Mouse (Mus musculus) heart, embryonic 14.5 days (tissue): ENCODE results near the gene Hdac8. TPM values are rescaled to one million over a fixed set of nuclear protein-coding genes. Genes with fewer than 3 reads are reported as not detected.

Experiments
- ATAC-seq: fragments of 200-750 bp; cut with Nextera tagmentation; 2 replicates; pipeline ENCODE4 v1.8.0; 2017; ENCODE audit warnings: low read depth, moderate TSS enrichment; ENCODE audit not compliant: insufficient number of reproducible peaks, insufficient read depth, low FRiP score
- H3K27ac ChIP-seq, 2 experiments: fragments of 200-500 bp in 1 of 2; fragments of 300-500 bp in 1 of 2; sonication (generic) in 1 of 2; replicated peaks in 1 of 2; 2 replicates each; pipeline ENCODE4 v1.5.1; 2012 to 2014; ENCODE audit warnings: low read depth in 2 of 2, low read length in 2 of 2, control low read depth in 1 of 2, mild to moderate bottlenecking in 1 of 2, mixed read lengths in 1 of 2; ENCODE audit not compliant: control insufficient read depth in 1 of 2, insufficient read depth in 1 of 2
- H3K27me3 ChIP-seq: fragments of 300-500 bp; sonication (generic); 2 replicates; pipeline ENCODE4 v1.6.1; 2014; ENCODE audit warnings: mild to moderate bottlenecking, low read length, control low read depth; ENCODE audit not compliant: control insufficient read depth, insufficient read depth
- H3K36me3 ChIP-seq: fragments of 300-500 bp; sonication (generic); 2 replicates; pipeline ENCODE4 v1.6.1; 2014; ENCODE audit warnings: mild to moderate bottlenecking, control low read depth, low read length, mixed read lengths; ENCODE audit not compliant: control insufficient read depth, insufficient read depth
- H3K4me1 ChIP-seq, 2 experiments: fragments of 200-500 bp in 1 of 2; fragments of 300-500 bp in 1 of 2; sonication (generic) in 1 of 2; 2 replicates each; pipeline ENCODE4 v1.6.1; 2012 to 2014; ENCODE audit warnings: low read length in 2 of 2, control low read depth in 1 of 2, mixed read lengths in 1 of 2; ENCODE audit not compliant: control insufficient read depth in 2 of 2, insufficient read depth in 2 of 2
- H3K4me2 ChIP-seq: fragments of 300-500 bp; sonication (generic); 2 replicates; pipeline ENCODE4 v1.6.1; 2014; ENCODE audit warnings: mild to moderate bottlenecking, low read length
- H3K4me3 ChIP-seq, 2 experiments: fragments of 200-500 bp in 1 of 2; fragments of 300-500 bp in 1 of 2; sonication (generic) in 1 of 2; 2 replicates each; pipeline ENCODE4 v1.5.1; 2012 to 2014; ENCODE audit warnings: low read length in 2 of 2, mild to moderate bottlenecking in 2 of 2, control low read depth in 1 of 2, low read depth in 1 of 2, moderate library complexity in 1 of 2; ENCODE audit not compliant: control insufficient read depth in 1 of 2, insufficient read depth in 1 of 2
- H3K9ac ChIP-seq: fragments of 300-500 bp; sonication (generic); 2 replicates; pipeline ENCODE4 v1.6.1; 2014; ENCODE audit warnings: mild to moderate bottlenecking, low read length
- H3K9me3 ChIP-seq: fragments of 300-500 bp; sonication (generic); 2 replicates; pipeline ENCODE4 v1.6.1; 2016; ENCODE audit warnings: low read length, control low read depth; ENCODE audit not compliant: control insufficient read depth
- WGBS: fragments of 180-500 bp; shearing (Covaris S2); extraction: QIAGEN DNeasy Blood & Tissue Kit; methylation state at CpG from one replicate; pipeline ENCODE4 v1.1.7; 2014; 5-methylcytosine and 5-hydroxymethylcytosine counted together
- polyA plus RNA-seq: library from polyadenylated mRNA; unstranded; fragments of >200 nt; fragmentation: Nextera tagmentation; extraction: Ambion mirVana; gene quantifications from 2 replicates; pipeline ENCODE4 v1.2.1, GENCODE M21; 2014

The Hdac8 gene
- polyA plus RNA-seq, 1 experiment from 2014 or later = 2.6 TPM

DNA sequence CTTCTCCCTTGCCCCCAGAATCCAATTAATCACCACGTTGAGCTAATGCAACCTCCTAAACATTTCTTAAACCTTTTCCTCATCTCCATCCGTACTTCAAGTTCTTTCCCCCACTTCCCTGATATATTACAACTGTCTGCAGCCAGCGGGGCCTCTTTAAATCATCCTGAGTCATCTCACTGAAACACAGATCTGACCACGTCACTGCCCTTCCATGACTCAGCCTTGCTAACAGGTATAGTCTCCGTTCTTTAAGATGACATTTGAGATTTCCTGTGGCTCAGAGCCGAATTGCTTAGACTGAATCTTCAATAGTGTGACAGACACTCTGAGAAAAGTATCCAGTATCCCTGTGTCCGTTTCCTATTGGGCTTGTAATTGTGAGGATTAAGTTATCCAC is 122.0 kb downstream of the Hdac8 start:
- H3K36me3 ChIP-seq = no peaks in the 10 kb centered on the region
- H3K9me3 ChIP-seq = no peaks in the 10 kb centered on the region
- no peaks in the 10 kb centered on the region for H3K4me1 ChIP-seq
- WGBS = 67% methylated on average over 7 of the region's 7 CpGs
- no peak overlapping the region for H3K4me2 ChIP-seq
- H3K27me3 ChIP-seq = no peaks in the 10 kb centered on the region
- H3K4me3 ChIP-seq = no peak overlapping the region
- H3K9ac ChIP-seq = no peak overlapping the region
- H3K27ac ChIP-seq = no peak overlapping the region
- no peak for ATAC-seq

DNA sequence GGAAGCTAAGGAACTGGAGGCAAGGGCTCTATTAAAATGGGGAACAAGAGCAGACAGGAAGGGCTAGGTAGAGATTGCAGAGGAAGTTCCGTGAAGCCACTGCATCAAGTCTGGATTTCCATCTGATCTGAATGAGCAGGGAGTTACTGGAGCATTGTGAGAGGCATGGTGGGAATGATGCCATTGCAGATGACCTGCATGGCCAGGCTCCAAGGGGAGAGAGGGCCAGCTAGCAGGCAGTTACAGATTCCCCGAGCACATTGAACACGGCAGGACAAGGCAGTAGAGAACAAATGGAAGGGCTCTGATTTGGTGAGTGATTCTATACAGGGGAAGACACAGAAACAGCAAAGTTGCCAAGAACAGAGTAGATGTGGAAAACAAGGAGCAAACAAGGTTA is 138.6 kb downstream of the Hdac8 start:
- no peaks in the 10 kb centered on the region for H3K9me3 ChIP-seq
- no peak overlapping the region for H3K4me3 ChIP-seq
- no peak overlapping the region for H3K4me2 ChIP-seq
- H3K27me3 ChIP-seq = no peaks in the 10 kb centered on the region
- 69% methylated on average over 3 of the region's 3 CpGs for WGBS
- no peak for ATAC-seq
- H3K9ac ChIP-seq = no peak overlapping the region
- no peak overlapping the region for H3K27ac ChIP-seq
- H3K4me1 ChIP-seq = no peaks in the 10 kb centered on the region
- no peaks in the 10 kb centered on the region for H3K36me3 ChIP-seq

DNA sequence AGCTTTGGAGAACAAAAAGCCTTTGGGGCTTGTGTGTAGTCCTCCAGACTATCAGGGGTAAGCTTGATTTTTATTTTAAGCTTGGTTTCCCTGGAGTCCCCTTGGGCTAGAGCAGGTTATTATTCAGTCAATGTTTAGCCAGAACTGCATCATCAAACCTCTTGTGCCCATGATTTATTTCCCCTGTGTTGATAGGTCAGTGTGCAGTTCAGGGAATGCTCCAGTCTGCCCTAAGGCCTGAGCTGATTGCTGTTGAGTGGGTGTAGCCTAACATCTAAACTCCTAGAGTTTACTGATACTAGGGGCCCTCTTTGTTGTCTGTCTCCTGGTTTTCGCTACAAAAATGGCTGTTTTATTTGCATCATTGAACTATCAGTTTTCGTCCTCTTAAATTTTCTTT is 142.9 kb downstream of the Hdac8 start:
- Histone ChIP-seq H3K9ac (no peak overlapping the region), H3K27me3 (no peaks in the 10 kb centered on the region), H3K4me2 (no peak overlapping the region), H3K36me3 (no peaks in the 10 kb centered on the region), H3K9me3 (no peaks in the 10 kb centered on the region), H3K4me3 (no peak overlapping the region), H3K4me1 (no peaks in the 10 kb centered on the region), H3K27ac (no peak overlapping the region)
- 76% methylated on average over 2 of the region's 2 CpGs for WGBS
- ATAC-seq = no peak

DNA sequence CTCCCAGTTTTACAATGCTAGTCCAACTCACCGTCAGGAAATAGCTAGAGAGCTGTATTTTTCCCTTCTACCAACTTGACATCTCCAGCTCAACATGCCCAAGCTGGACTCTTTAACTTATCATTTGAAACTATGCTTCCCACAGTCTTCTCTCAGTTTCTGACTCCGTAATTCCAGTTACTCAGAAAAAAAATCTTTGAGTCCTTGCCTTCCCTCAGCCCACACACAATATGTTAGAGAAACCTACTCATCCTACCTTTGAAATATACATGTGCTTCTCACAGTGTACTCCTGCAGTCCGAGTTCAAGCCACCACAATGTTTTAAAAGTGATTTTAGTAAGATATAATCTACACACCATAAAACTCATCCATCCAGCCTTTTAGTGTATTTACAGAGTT is 151.7 kb downstream of the Hdac8 start:
- Histone ChIP-seq H3K9ac (no peak overlapping the region), H3K4me2 (no peak overlapping the region), H3K9me3 (no peaks in the 10 kb centered on the region), H3K4me1 (peaks cover 8 to 17% of the 10 kb centered on the region in 2 experiments), H3K27ac (no peak overlapping the region), H3K36me3 (no peaks in the 10 kb centered on the region), H3K4me3 (no peak overlapping the region), H3K27me3 (no peaks in the 10 kb centered on the region)
- WGBS = 72% methylated on average over 3 of the region's 3 CpGs
- no peak for ATAC-seq

DNA sequence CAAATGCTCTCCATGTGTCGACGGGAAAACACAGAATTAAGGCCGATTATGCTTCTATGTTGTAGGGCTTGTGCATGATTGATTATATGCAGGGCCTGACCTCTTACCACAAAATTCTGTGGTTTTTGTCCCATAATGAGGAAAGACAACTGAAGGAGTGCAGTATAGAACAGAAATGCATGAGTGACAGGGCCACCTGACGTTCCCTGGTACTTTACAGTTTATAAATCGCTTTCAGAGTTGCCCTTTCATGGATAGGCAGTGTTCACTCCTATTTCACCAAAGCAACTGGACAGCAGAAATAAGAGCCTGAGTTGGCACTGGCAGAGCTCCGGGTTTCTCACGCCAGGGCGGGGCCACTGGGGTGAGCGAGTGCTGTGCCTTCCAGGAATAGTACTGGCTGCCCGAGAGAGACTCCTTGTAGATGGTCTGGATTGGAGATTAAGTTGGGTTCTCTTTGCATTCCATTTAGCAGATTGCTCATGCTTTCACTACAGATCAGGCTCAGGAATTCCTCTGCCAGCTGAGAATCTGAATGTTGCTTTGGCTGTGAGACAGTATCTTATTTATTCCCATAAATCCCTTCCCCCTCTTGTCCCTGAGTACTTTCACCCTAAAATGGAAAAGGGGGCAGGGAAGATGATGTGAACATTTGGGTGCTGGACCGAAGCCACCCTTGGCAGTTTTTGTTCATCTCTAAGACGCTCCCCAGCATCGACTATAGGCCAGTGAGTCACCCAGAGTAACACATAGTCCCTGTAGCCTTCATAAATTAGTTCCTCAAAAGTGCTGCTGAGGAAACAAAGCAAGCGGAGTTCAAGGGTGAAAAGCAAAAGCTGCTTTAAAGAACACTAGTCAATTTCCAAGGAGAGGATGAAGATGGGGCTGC is 155.1 kb downstream of the Hdac8 start:
- Histone ChIP-seq H3K27me3 (no peaks in the 10 kb centered on the region), H3K4me2 (no peak overlapping the region), H3K9me3 (no peaks in the 10 kb centered on the region), H3K9ac (no peak overlapping the region), H3K4me1 (peaks cover 8 to 17% of the 10 kb centered on the region in 2 experiments), H3K36me3 (no peaks in the 10 kb centered on the region), H3K27ac (peak overlapping the region; percentile 44 to 56; a peak in 3 of 4 replicates), H3K4me3 (no peak overlapping the region)
- 64% methylated on average over 14 of the region's 14 CpGs for WGBS
- ATAC-seq = no peak

DNA sequence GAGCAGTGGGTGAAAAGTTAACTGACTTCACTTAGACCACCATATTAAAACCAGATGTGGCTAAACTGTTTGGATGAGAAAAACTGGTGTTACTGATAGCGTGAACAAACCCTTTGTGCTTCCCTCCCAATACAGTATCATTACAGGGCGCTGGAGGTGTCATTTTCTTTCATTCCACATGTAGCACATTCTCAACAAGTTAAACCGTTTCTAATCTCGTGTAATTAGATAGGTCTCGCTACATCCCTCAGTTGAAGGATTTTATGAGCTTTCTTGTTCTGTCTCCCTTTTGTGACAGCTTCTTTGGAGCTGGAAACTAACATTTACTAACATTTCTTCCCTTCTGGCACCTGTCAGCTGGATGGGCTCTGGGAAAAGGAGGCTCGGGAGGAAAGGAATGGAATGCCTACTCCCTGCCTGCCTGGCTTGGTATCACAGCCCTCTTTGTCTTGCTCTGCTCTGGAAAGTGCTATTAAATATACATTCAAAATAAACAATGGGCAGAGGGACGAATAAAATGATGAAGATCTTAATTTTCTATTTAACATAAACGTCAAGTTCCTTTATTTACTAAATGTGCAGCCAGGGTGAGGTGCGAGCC is 156.2 kb downstream of the Hdac8 start:
- no peak overlapping the region for H3K4me2 ChIP-seq
- H3K4me3 ChIP-seq = no peak overlapping the region
- no peaks in the 10 kb centered on the region for H3K27me3 ChIP-seq
- H3K9ac ChIP-seq = no peak overlapping the region
- H3K9me3 ChIP-seq = no peaks in the 10 kb centered on the region
- H3K4me1 ChIP-seq = peaks cover 8 to 17% of the 10 kb centered on the region in 2 experiments
- no peak overlapping the region for H3K27ac ChIP-seq
- 56% methylated on average over 9 of the region's 9 CpGs for WGBS
- no peaks in the 10 kb centered on the region for H3K36me3 ChIP-seq
- no peak for ATAC-seq

DNA sequence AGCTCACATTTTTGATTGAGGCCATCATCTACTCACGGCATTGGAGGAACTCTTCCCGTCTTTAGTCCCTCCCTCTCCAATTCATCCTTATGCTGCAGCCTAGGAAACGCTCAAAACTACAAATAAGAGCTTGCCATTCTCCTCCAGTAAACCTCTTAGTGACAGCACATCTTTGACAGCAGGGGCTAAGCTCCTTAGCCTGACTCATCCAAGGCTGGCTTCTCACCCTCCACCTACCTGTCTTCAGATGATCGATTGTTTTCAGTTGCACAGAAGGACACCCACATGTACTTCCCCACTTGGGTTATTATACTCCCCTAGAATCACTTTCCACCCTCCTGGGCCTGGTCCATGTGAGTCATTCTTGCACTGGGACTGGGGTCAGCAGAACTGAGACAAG is 163.5 kb downstream of the Hdac8 start:
- WGBS = 75% methylated on average over 4 of the region's 4 CpGs
- H3K4me2 ChIP-seq = no peak overlapping the region
- H3K9me3 ChIP-seq = no peaks in the 10 kb centered on the region
- ATAC-seq = no peak
- H3K36me3 ChIP-seq = no peaks in the 10 kb centered on the region
- peaks cover 9% of the 10 kb centered on the region; the same call in 1 of the 2 replicates for H3K27me3 ChIP-seq
- no peak overlapping the region for H3K9ac ChIP-seq
- no peak overlapping the region for H3K27ac ChIP-seq
- H3K4me3 ChIP-seq = no peak overlapping the region
- peaks cover 2 to 4% of the 10 kb centered on the region in 2 experiments; a peak in 2 of 4 replicates for H3K4me1 ChIP-seq
